Mouse (Mus musculus) hindbrain, postnatal 0 days (tissue): ENCODE measurements around the gene Ccdc189. TPM values are rescaled to one million over a fixed set of nuclear protein-coding genes. Genes with fewer than 3 reads are reported as not detected.
"Not testable (repeated sequence)": the region's sequence is repeated elsewhere in the genome, so short reads cannot be mapped to it uniquely, and the experiment has no call there.

Experiments used
- ATAC-seq: fragments of 200-750 bp; cut with Nextera tagmentation; 2 replicates; pipeline ENCODE4 v1.8.0; 2017; ENCODE audit warnings: mild to moderate bottlenecking, moderate TSS enrichment, moderate library complexity
- DNase-seq: peaks from one replicate; pipeline ENCODE4 v3.0.0-alpha.2; 2015; ENCODE audit warnings: low spot score
- H3K27ac ChIP-seq: fragments of 300-500 bp; sonication (generic); 2 replicates; pipeline ENCODE4 v1.5.1; 2014; ENCODE audit warnings: mild to moderate bottlenecking
- H3K27me3 ChIP-seq: fragments of 300-500 bp; sonication (generic); 2 replicates; pipeline ENCODE4 v1.6.1; 2014; ENCODE audit warnings: low read length, mixed read lengths; ENCODE audit not compliant: insufficient read depth
- H3K36me3 ChIP-seq: fragments of 300-500 bp; sonication (generic); 2 replicates; pipeline ENCODE4 v1.6.1; 2014; ENCODE audit warnings: low read length, mixed read lengths; ENCODE audit not compliant: insufficient read depth
- H3K4me1 ChIP-seq: fragments of 300-500 bp; sonication (generic); 2 replicates; pipeline ENCODE4 v1.6.1; 2014; ENCODE audit warnings: antibody characterized with exemption, low read length, mixed read lengths; ENCODE audit not compliant: insufficient read depth
- H3K4me2 ChIP-seq: fragments of 300-500 bp; sonication (generic); 2 replicates; pipeline ENCODE4 v1.6.1; 2014; ENCODE audit warnings: low read depth, mild to moderate bottlenecking, low read length, moderate library complexity, mixed read lengths
- H3K4me3 ChIP-seq: fragments of 300-500 bp; sonication (generic); 2 replicates; pipeline ENCODE4 v1.5.1; 2014; ENCODE audit warnings: low read length
- H3K9ac ChIP-seq: fragments of 300-500 bp; sonication (generic); replicated peaks from 2 replicates; pipeline ENCODE4 v1.6.1; 2014; ENCODE audit warnings: mild to moderate bottlenecking, low read length, moderate library complexity, mixed read lengths
- H3K9me3 ChIP-seq: fragments of 300-500 bp; sonication (generic); 2 replicates; pipeline ENCODE4 v1.6.1; 2016; ENCODE audit warnings: low read length, mixed read lengths
- CTCF ChIP-seq: IDR thresholded peaks from 2 replicates; pipeline ENCODE4 v1.5.1; 2016; ENCODE audit warnings: antibody characterized with exemption, control low read depth, low read depth
- WGBS: fragments of 180-500 bp; shearing (Covaris S2); extraction: QIAGEN DNeasy Blood & Tissue Kit; methylation state at CpG from one replicate; pipeline ENCODE4 v1.1.7; 2014; 5-methylcytosine and 5-hydroxymethylcytosine counted together
- polyA plus RNA-seq: library from polyadenylated mRNA; unstranded; fragments of >200 nt; fragmentation: Nextera tagmentation; extraction: Ambion mirVana; gene quantifications from 2 replicates; pipeline ENCODE4 v1.2.1, GENCODE M21; 2015
- total RNA-seq: library from RNA; depleted of rRNA; stranded (reverse); fragments of >200 nt; gene quantifications from 2 replicates; pipeline ENCODE4 v1.2.3, GENCODE M21; 2014; rRNA removed

Gene Ccdc189
- 9.0 and 10.9 TPM in 2 replicates for total RNA-seq
- 9.2 and 11.2 TPM in 2 replicates for polyA plus RNA-seq

DNA sequence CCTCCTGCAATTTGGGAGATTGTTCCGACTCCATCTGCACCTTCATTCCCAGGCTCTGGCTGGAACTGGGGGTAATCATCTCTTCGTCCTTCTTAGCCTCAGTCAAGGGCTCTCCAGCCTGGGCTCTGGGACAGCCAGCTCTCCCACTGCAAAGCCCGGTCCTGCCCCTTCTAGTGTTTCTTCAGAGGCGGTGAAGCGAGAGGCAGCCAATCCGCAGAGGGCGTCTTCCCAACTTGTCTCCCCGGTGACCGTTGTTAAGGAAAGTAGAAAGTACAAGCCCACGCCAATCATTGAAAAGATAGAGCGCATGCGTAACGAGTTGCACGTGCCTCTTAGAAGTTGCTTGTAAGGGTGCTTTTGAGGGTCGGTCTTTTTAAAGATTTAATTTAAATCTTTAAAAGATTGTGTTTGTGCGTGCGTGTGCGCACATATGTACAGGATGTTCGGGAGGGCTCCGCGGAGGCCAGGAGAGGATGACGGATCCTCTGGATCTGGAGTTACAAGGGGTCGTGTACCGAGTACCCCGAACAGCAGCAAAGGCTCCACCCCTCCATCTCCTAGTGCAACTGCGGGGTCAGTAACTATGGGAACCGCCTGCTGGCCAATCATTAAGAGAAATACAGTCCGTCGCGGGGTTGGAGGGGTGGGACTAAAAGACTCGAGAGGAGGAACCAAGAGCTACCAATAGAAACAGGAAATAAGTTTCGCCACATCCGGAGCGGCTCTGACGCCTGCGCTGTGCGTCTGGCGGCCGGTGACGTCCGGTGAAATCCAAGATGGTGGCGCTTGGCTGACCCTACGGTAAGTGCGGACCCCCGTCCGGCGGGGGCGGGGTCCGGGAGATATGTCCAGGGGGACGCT lies at the start of gene Ccdc189, which contains the start of gene Rnf40:
Gene Ccdc189 (minus strand): TSS at position 585 of the 861 bp plus-strand sequence.
Gene Rnf40 (plus strand): TSS at position 757 of the 861 bp plus-strand sequence.
- Histone ChIP-seq H3K4me3 (peak within 1 kb of the TSS; percentile 92), H3K27ac (peak within 1 kb of the TSS; percentile 74), H3K4me2 (peak within 1 kb of the TSS; percentile 89), H3K36me3 (peaks cover 46% of the 10 kb centered on the region), H3K4me1 (no peaks in the 10 kb centered on the region; the same call in 1 of the 2 replicates), H3K27me3 (no peaks in the 10 kb centered on the region), H3K9ac (peak within 1 kb of the TSS; percentile 86), H3K9me3 (no peaks in the 10 kb centered on the region)
- ATAC-seq (peak; percentile 99), DNase-seq (peak; percentile 98)
- TF ChIP-seq CTCF = no peak
- WGBS = under 1% methylated on average over 50 of the region's 50 CpGs

- DNase-seq = peak; percentile 92
- WGBS = 0% methylated on average over 27 of the region's 27 CpGs
- H3K9ac ChIP-seq = peak overlapping the region; percentile 56
- peak overlapping the region; percentile 68 for H3K4me2 ChIP-seq
- H3K27ac ChIP-seq = no peak overlapping the region
- no peaks in the 10 kb centered on the region for H3K4me1 ChIP-seq
- H3K4me3 ChIP-seq = peak overlapping the region; percentile 50
- no peaks in the 10 kb centered on the region for H3K9me3 ChIP-seq
- no peaks in the 10 kb centered on the region for H3K27me3 ChIP-seq
- peak; percentile 89 for ATAC-seq
- no peak for TF ChIP-seq CTCF
- H3K36me3 ChIP-seq = no peaks in the 10 kb centered on the region
Measured at GRCm38 (mm10) chr7:127636963-127637362, 48.6 kb upstream of the Ccdc189 start.

GRCm38 (mm10) chr7:127631416-127631815 lies 43.0 kb upstream of the Ccdc189 start:
- DNase-seq (no peak), ATAC-seq (no peak)
- H3K27me3 ChIP-seq = no peaks in the 10 kb centered on the region
- no peak overlapping the region for H3K4me2 ChIP-seq
- no peak overlapping the region for H3K27ac ChIP-seq
- no peak overlapping the region for H3K9ac ChIP-seq
- no peak for TF ChIP-seq CTCF
- no peaks in the 10 kb centered on the region for H3K9me3 ChIP-seq
- 50% methylated on average over 4 of the region's 4 CpGs for WGBS
- no peak overlapping the region for H3K4me3 ChIP-seq
- H3K36me3 ChIP-seq = no peaks in the 10 kb centered on the region
- H3K4me1 ChIP-seq = no peaks in the 10 kb centered on the region

- Histone ChIP-seq H3K36me3 (no peaks in the 10 kb centered on the region), H3K27me3 (no peaks in the 10 kb centered on the region), H3K27ac (no peak overlapping the region), H3K9ac (no peak overlapping the region), H3K4me1 (no peaks in the 10 kb centered on the region), H3K4me3 (no peak overlapping the region), H3K4me2 (no peak overlapping the region), H3K9me3 (no peaks in the 10 kb centered on the region)
- no peak for TF ChIP-seq CTCF
- WGBS = 84% methylated on average over 5 of the region's 5 CpGs
- no peak for DNase-seq
- ATAC-seq = no peak
Measured at GRCm38 (mm10) chr7:127628646-127629045, 40.3 kb upstream of the Ccdc189 start.

- no peak overlapping the region for H3K27ac ChIP-seq
- ATAC-seq = no peak
- no peak overlapping the region for H3K9ac ChIP-seq
- no peak overlapping the region for H3K4me3 ChIP-seq
- H3K36me3 ChIP-seq = no peaks in the 10 kb centered on the region
- no peak overlapping the region for H3K4me2 ChIP-seq
- H3K27me3 ChIP-seq = no peaks in the 10 kb centered on the region
- no peaks in the 10 kb centered on the region for H3K4me1 ChIP-seq
- 88% methylated on average over 4 of the region's 4 CpGs for WGBS
- no peaks in the 10 kb centered on the region for H3K9me3 ChIP-seq
- DNase-seq = no peak
- no peak for TF ChIP-seq CTCF
Measured at GRCm38 (mm10) chr7:127626471-127626870, 38.1 kb upstream of the Ccdc189 start.

DNA sequence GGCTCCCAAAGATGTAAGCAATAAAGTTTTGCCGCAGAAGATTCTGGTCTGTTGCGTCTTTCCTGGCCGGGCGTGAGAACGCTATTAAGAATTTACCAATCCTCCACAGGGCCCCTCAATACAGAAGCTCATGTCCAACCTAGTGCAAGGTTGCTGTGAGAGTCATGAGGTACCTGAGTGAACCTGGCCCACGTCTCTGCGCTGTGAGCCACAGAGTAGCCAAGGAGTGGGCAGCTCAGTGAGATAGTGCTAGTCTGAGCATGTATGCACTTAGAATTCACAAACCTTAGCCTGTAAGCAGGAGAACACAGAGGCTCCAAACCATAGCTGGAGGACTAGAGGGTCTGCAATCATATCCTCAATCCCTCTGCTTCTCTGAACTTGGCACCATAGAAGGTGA lies 37.6 kb upstream of the Ccdc189 start:
- no peak overlapping the region for H3K9ac ChIP-seq
- no peak for TF ChIP-seq CTCF
- WGBS = 95% methylated on average over 7 of the region's 7 CpGs
- no peak overlapping the region for H3K4me3 ChIP-seq
- DNase-seq = no peak
- H3K36me3 ChIP-seq = no peaks in the 10 kb centered on the region
- no peak overlapping the region for H3K27ac ChIP-seq
- H3K27me3 ChIP-seq = no peaks in the 10 kb centered on the region
- H3K9me3 ChIP-seq = no peaks in the 10 kb centered on the region
- H3K4me1 ChIP-seq = no peaks in the 10 kb centered on the region
- no peak for ATAC-seq
- no peak overlapping the region for H3K4me2 ChIP-seq

- not testable (repeated sequence) for H3K9ac ChIP-seq, H3K27me3 ChIP-seq, ATAC-seq, H3K27ac ChIP-seq, H3K36me3 ChIP-seq, H3K4me2 ChIP-seq, DNase-seq, H3K9me3 ChIP-seq, H3K4me3 ChIP-seq
- WGBS = 87% methylated on average over 7 of the region's 8 CpGs
- peaks cover 12% of the 10 kb centered on the region for H3K4me1 ChIP-seq
Measured at GRCm38 (mm10) chr7:127618402-127618801, 30.0 kb upstream of the Ccdc189 start.
